Mouse (Mus musculus) lung, embryonic 15.5 days (tissue): ENCODE measurements around the gene Plcb4. TPM values are rescaled to one million over a fixed set of nuclear protein-coding genes. Genes with fewer than 3 reads are reported as not detected.
A peak's percentile ranks its signal among the peaks of the same experiment; 100 is the strongest.

Experiments
- ATAC-seq: fragments of 200-750 bp; cut with Nextera tagmentation; 2 replicates; pipeline ENCODE4 v1.8.0; 2017; ENCODE audit warnings: moderate number of reproducible peaks, borderline replicate concordance; ENCODE audit not compliant: low FRiP score, low TSS enrichment; ENCODE audit errors: extremely low read depth
- H3K27ac ChIP-seq: fragments of 300-500 bp; sonication (generic); 2 replicates; pipeline ENCODE4 v1.5.1; 2015; ENCODE audit warnings: moderate library complexity, mild to moderate bottlenecking, inconsistent platforms
- H3K27me3 ChIP-seq: fragments of 300-500 bp; sonication (generic); 2 replicates; pipeline ENCODE4 v1.6.1; 2015; ENCODE audit warnings: inconsistent platforms
- H3K36me3 ChIP-seq: fragments of 300-500 bp; sonication (generic); 2 replicates; pipeline ENCODE4 v1.6.1; 2015; ENCODE audit warnings: inconsistent platforms
- H3K4me1 ChIP-seq: fragments of 300-500 bp; sonication (generic); 2 replicates; pipeline ENCODE4 v1.6.1; 2015; ENCODE audit warnings: inconsistent platforms
- H3K4me2 ChIP-seq: fragments of 300-500 bp; sonication (generic); 2 replicates; pipeline ENCODE4 v1.6.1; 2015; ENCODE audit warnings: inconsistent platforms, mild to moderate bottlenecking, moderate library complexity
- H3K4me3 ChIP-seq: fragments of 300-500 bp; sonication (generic); 2 replicates; pipeline ENCODE4 v1.5.1; 2015; ENCODE audit warnings: mild to moderate bottlenecking, inconsistent platforms
- H3K9ac ChIP-seq: fragments of 300-500 bp; sonication (generic); 2 replicates; pipeline ENCODE4 v1.6.1; 2015; ENCODE audit warnings: inconsistent platforms
- H3K9me3 ChIP-seq: fragments of 300-500 bp; sonication (generic); 2 replicates; pipeline ENCODE4 v1.6.1; 2016; ENCODE audit warnings: inconsistent platforms
- WGBS: fragments of 180-500 bp; shearing (Covaris S2); methylation state at CpG from one replicate; pipeline ENCODE4 v1.1.7; 2015; 5-methylcytosine and 5-hydroxymethylcytosine counted together
- polyA plus RNA-seq: library from polyadenylated mRNA; unstranded; fragments of >200 nt; fragmentation: Nextera tagmentation; extraction: Ambion mirVana; gene quantifications from 2 replicates; pipeline ENCODE4 v1.2.1, GENCODE M21; 2015

Gene Plcb4
- polyA plus RNA-seq, 1 experiment from 2014 or later = 20.4 TPM

DNA sequence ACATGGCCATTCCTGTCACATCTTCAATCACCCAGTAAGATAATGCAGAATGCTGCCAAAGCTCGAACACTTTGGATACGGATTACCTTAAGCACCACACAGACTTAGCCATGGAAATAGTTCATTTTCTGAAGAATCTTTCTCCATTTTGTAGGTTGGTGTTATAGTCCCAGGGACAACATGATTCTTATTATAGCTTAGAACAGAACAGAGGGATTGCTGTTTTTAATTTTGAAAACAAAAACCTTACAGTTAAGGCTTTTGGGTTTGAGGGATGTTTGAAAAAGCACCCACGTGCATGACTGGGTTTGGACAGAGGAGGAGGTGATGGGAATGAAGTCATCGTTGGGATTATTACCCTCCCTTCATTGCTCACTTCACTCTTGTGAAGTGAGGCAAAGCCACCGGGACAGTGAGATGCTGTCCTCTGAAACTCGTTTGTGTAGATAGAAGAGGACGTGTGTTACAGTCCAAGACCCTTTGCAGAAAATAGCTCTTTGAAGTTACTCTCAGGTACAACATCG is 18.2 kb downstream of the Plcb4 start:
- Histone ChIP-seq H3K36me3 (no peaks in the 10 kb centered on the region), H3K9me3 (no peaks in the 10 kb centered on the region), H3K4me1 (peaks cover 14% of the 10 kb centered on the region; the same call in 1 of the 2 replicates), H3K27me3 (no peaks in the 10 kb centered on the region), H3K4me2 (no peak overlapping the region), H3K27ac (no peak overlapping the region), H3K4me3 (no peak overlapping the region), H3K9ac (no peak overlapping the region)
- ATAC-seq = no peak
- WGBS = 66% methylated on average over 8 of the region's 8 CpGs

DNA sequence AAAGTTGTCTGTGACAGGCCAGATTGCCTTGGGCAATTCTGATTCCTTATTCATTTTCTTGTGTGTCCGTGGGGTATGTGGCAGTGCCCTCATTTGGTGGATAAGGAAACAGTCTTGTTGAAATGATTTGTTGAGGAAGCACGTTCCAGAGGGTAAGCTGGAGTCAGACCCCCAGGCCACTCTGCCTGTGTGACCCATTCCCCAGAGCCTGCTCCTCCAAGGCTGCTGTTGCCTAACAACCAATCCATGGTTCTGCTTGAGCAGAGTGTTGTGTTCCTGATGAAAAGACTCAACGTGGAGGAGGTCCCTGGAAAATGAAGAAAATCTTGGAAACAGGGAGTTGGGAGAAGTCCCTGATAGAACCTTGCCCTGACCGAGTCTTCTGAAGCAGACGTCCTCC is 18.8 kb downstream of the Plcb4 start:
- Histone ChIP-seq H3K9ac (no peak overlapping the region), H3K27me3 (no peaks in the 10 kb centered on the region), H3K4me2 (no peak overlapping the region), H3K27ac (no peak overlapping the region), H3K36me3 (no peaks in the 10 kb centered on the region), H3K4me3 (no peak overlapping the region), H3K9me3 (no peaks in the 10 kb centered on the region), H3K4me1 (peaks cover 11% of the 10 kb centered on the region; the same call in 1 of the 2 replicates)
- no peak for ATAC-seq
- 65% methylated on average over 5 of the region's 5 CpGs for WGBS

DNA sequence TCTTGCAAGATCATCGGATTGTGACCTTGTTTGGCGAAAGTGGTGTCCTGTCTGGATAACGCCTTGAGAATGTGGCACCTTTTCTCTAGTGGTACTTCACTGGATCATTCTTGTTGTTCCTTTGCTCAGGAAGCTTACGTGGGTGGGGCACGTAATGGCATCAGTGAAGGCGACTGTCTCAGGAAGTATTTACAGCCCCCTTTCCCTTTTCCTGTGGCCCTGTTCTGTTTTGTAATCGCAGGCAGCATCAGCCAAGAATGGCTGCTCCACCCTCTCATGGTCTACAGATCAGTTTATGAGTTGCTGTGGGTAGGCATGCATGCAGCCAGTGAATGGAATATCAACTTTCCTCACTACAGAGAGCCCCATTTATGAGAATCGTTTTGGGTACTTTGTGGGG is 21.2 kb downstream of the Plcb4 start:
- Histone ChIP-seq H3K4me2 (no peak overlapping the region), H3K27me3 (no peaks in the 10 kb centered on the region), H3K4me3 (no peak overlapping the region), H3K36me3 (no peaks in the 10 kb centered on the region), H3K9ac (no peak overlapping the region), H3K4me1 (peaks cover 11% of the 10 kb centered on the region; the same call in 1 of the 2 replicates), H3K9me3 (no peaks in the 10 kb centered on the region), H3K27ac (no peak overlapping the region)
- WGBS = 66% methylated on average over 8 of the region's 8 CpGs
- ATAC-seq = no peak

DNA sequence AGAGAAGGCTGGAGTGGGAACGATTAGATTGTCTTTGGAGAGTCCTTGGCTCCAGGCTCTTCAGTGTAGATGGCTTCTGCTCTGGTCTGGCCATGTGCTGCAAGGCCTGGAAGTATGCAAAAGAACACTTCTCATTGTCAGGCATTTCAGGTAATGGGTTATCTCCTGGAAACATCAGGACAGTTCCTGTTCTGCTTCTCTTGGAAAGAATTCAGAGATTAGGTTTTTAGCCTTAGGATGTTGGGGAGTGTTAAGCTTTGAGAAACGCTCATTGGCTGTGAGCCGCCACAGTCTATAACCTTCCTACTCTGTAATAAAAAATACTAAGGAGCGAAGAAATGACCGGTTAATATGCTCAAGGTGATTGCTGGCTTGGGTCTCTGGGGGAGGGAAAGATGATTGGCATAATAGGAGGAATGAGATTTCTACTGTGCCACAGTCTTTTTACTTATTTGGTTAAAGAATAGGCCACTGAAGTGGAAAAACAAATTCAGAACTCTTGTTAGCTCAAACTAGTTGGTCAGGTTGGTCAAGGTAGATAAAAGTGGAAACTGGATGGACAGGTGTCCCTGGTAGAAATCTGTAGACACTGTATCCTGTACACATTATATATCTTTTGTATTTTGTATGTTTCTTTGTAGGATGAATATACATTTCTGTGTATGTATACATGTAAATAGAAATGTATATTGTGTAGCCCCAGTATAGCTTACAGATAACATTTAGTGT is 21.8 kb downstream of the Plcb4 start:
- Histone ChIP-seq H3K36me3 (no peaks in the 10 kb centered on the region), H3K4me2 (no peak overlapping the region), H3K9ac (no peak overlapping the region), H3K4me1 (peaks cover 11% of the 10 kb centered on the region; the same call in 1 of the 2 replicates), H3K27ac (no peak overlapping the region), H3K4me3 (no peak overlapping the region), H3K9me3 (no peaks in the 10 kb centered on the region), H3K27me3 (no peaks in the 10 kb centered on the region)
- WGBS = 83% methylated on average over 5 of the region's 5 CpGs
- ATAC-seq = no peak

DNA sequence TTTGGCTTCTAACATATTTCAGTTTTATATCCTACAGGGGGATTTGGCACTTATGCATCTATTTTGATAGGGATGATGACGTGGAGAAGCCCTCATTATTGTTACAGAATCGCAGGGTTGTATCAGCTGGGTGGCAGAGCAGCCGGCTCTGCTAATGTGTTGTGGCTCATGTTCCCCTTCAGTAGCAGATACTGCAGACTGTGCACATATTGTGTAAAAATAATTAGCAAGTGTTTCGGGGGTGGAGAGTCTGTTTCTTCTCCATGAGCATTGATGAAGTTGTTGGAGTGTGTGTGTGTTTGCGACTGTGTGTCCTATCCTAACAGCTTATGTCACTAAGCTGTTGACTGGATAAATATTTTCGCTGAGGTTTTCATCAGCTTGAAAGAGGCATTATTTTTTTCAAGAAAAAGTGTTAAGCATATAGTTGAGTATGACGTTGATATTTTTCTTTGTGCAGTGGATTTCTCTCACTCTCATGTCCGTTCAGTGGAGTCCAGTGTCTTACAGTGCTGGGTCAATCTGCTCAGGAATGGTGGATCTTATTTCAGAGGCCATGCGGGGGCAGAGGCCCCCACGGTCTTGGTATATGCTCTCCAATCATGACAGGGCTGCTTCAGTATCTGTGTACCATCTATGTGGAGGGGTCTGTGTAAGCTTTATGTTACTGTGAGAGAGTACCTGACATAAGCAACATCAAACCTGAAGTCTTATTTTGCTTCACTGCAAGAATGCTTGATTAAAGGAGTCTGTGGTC is 25.1 kb downstream of the Plcb4 start:
- no peaks in the 10 kb centered on the region for H3K36me3 ChIP-seq
- H3K27me3 ChIP-seq = no peaks in the 10 kb centered on the region
- H3K4me3 ChIP-seq = no peak overlapping the region
- no peaks in the 10 kb centered on the region for H3K9me3 ChIP-seq
- H3K9ac ChIP-seq = no peak overlapping the region
- WGBS = 77% methylated on average over 10 of the region's 10 CpGs
- no peak overlapping the region for H3K4me2 ChIP-seq
- H3K4me1 ChIP-seq = peaks cover 13% of the 10 kb centered on the region; the same call in 1 of the 2 replicates
- ATAC-seq = no peak
- H3K27ac ChIP-seq = no peak overlapping the region

DNA sequence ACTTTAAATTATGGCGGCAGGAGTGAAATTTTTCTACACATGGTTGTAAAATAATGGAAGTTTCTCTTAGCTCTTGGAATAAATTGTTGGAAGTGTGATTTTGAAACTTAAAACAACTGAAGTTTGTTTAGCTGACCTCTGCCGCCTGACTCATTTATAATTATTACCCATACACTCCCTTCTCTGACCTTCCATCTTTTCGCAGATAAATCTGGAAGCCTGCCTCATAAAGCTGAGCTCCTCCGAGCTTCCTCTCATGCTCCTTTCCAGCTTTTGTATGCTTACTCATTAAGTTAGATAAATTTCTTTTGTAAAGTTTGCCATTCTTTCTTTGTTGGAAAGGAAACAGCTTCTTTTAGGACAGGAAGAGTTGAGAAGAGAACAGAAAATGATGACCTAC is 27.9 kb downstream of the Plcb4 start:
- Histone ChIP-seq H3K36me3 (no peaks in the 10 kb centered on the region), H3K27ac (no peak overlapping the region), H3K4me1 (peaks cover 2% of the 10 kb centered on the region; the same call in 1 of the 2 replicates), H3K4me2 (no peak overlapping the region), H3K9me3 (no peaks in the 10 kb centered on the region), H3K9ac (no peak overlapping the region), H3K27me3 (no peaks in the 10 kb centered on the region), H3K4me3 (no peak overlapping the region)
- no peak for ATAC-seq
- 54% methylated on average over 4 of the region's 4 CpGs for WGBS

DNA sequence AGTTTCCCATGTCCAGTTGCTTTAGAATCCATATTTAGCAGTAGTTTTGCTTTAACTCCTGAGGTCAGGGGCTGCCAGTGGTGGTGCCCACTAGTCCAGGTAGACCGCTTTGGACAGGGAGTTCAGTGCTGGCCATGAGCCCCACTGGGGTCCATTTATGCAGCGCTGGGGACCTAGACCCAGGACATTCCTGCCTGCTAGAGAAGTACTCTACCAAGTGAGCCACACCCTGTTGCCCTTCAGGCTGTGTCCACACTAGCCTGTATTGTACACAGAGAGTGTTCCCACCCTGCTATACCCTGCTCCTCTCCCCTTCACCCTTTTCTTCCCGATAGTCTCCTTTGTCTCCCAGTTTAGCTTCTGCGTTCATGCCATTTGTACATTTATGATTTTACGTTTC is 28.8 kb downstream of the Plcb4 start:
- Histone ChIP-seq H3K4me1 (peaks cover 5% of the 10 kb centered on the region; the same call in 1 of the 2 replicates), H3K36me3 (no peaks in the 10 kb centered on the region), H3K9ac (no peak overlapping the region), H3K27ac (no peak overlapping the region), H3K4me2 (no peak overlapping the region), H3K9me3 (no peaks in the 10 kb centered on the region), H3K4me3 (no peak overlapping the region), H3K27me3 (no peaks in the 10 kb centered on the region)
- ATAC-seq = peak; percentile 67; the same call in 1 of the 2 replicates
- 77% methylated on average over 5 of the region's 5 CpGs for WGBS

DNA sequence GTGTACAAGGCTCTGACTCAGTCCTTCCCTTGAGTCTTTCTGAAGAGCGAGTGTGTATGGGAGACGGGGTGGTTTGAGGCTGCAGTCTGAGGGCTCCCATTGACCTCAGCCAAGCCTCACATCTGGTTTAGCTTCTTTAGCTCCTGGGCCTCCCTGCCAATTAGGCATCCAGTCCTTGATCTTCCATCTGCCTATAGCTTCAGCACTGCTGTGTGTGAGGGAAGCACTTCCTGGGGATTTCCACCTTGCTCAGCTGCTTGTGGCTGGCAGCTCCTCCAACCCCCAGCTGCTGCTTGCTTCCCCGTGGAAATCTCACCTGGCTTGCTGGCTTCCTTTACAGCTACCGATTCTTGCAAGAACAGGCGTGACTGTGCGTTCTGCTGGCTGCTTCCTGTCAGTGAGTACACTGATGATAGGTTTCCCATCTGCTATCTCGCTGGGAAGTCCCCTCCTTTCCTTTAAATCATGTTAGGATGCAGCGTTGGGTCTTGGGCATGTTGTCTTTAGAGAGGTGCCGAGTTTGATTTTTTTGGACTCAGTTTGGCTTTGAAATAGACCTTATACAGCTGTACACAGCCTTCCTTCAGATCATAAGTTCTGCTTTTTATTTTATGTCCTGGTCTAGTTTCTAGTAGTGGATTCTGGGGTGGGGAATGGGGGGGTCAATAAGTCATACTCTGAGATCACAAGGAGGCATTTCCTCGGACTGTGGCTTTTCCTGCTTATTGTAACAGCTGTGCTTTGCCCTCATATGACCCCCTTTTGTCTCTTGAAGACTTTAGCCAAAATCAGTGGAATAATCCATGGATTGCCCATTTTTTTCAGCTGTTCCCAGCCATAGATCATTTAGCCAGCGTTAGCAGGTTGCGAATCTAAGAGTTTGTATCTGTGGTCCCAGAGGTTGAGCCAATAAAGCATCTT is 34.0 kb downstream of the Plcb4 start:
- Histone ChIP-seq H3K9ac (no peak overlapping the region), H3K27ac (no peak overlapping the region), H3K9me3 (no peaks in the 10 kb centered on the region), H3K27me3 (no peaks in the 10 kb centered on the region), H3K4me2 (no peak overlapping the region; the same call in 1 of the 2 replicates), H3K4me3 (no peak overlapping the region), H3K4me1 (peaks cover 11% of the 10 kb centered on the region; the same call in 1 of the 2 replicates), H3K36me3 (no peaks in the 10 kb centered on the region)
- 45% methylated on average over 12 of the region's 12 CpGs for WGBS
- no peak for ATAC-seq

DNA sequence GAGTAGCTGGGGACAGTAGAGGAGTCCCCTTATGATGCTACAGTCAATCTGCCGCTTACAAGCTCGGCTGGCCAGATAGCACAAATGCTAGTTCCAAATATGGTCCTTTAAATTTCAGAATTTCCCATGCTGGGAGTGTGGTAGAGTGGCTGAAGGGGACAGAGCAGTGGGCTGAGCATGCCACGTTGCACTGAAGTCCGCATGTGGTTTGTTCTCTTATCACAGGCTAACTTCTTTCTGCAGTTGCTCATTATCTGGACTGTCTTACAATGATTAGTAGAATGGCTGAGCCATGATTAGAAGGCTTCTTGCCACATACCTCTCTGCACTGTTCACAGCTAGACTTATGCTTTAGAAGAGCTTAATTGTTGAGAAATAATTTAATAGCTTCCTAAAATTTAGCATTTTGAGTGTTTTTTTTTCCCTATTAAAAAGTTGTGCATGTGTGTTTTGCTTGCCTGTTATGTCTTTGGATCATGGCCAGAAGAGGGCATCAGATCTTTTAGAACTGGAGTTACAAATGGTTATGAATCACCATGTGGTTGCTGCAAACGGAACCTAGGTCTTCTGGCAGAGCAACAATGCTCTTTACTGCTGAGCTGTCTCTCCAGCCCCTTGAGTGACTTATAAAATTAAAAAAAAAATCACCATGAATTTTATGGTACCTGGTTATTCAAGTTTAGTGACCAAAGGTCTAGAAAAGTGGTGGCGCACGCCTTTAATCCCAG is 42.0 kb downstream of the Plcb4 start:
- ATAC-seq = no peak
- no peak overlapping the region for H3K27ac ChIP-seq
- WGBS = 80% methylated on average over 7 of the region's 7 CpGs

DNA sequence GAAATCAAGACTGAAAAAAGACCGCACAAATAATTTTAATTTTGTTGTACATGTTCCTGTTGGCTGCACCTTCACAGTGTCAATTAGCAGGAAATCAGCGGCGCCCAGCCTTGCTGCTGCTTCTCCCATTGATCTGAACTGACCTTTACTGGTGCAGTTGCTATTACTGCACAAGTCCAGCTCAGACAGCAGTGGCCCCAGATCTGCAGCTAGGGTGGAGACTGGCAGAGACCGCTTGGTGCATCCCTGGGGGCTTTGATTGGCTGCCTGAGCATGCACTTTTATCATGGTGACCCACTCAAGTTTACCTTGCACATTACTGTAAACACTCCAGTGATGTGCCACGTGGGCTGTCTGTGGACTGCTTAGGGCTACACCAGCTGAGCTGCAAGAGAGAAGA is 45.9 kb downstream of the Plcb4 start:
- 82% methylated on average over 5 of the region's 5 CpGs for WGBS
- H3K27me3 ChIP-seq = no peaks in the 10 kb centered on the region
- H3K4me3 ChIP-seq = no peak overlapping the region
- no peak overlapping the region for H3K4me2 ChIP-seq
- no peak overlapping the region for H3K9ac ChIP-seq
- no peak for ATAC-seq
- no peaks in the 10 kb centered on the region for H3K9me3 ChIP-seq
- no peaks in the 10 kb centered on the region for H3K36me3 ChIP-seq
- no peak overlapping the region for H3K27ac ChIP-seq
- peaks cover 10% of the 10 kb centered on the region for H3K4me1 ChIP-seq

More for the DNA sequence above, 42.0 kb downstream of the Plcb4 start:
- no peak overlapping the region for H3K4me2 ChIP-seq
- no peaks in the 10 kb centered on the region for H3K36me3 ChIP-seq
- no peaks in the 10 kb centered on the region for H3K4me1 ChIP-seq
- no peaks in the 10 kb centered on the region for H3K9me3 ChIP-seq
- no peaks in the 10 kb centered on the region for H3K27me3 ChIP-seq
- H3K4me3 ChIP-seq = no peak overlapping the region
- H3K9ac ChIP-seq = no peak overlapping the region

DNA sequence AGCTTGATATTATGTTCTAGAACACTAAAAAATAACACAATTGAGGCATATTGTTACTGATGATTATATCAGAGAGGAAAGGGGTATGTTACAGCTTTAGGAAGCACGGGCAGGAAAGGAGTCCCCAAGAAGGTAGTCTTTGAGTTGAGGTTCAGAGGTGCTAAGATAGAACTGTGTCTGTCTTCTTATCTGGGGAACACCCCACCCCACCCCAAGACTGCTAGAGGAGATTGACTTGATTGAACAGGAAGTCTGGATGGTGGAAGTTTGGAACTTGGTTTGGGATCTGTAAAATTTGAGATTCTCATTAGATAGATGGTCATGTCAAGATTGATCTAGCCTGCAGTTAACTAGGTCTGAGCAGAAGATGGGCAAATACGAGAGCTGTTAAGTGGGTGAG is 48.5 kb downstream of the Plcb4 start:
- Histone ChIP-seq H3K9ac (no peak overlapping the region), H3K4me3 (no peak overlapping the region), H3K9me3 (no peaks in the 10 kb centered on the region), H3K36me3 (no peaks in the 10 kb centered on the region), H3K4me1 (peaks cover 27% of the 10 kb centered on the region), H3K27ac (0 out of 2 replicates have a peak overlapping the region, but pooled peaks have one; percentile 10), H3K4me2 (no peak overlapping the region), H3K27me3 (no peaks in the 10 kb centered on the region)
- no peak for ATAC-seq
- WGBS = 85% methylated on average over 2 of the region's 2 CpGs
